Mouse (Mus musculus) T-helper 2 cell (primary cell): ENCODE data around the gene Dera.

Source experiments
- in situ Hi-C: fragments of 300-600 bp; cut with MboI, MseI; formaldehyde crosslinking; loops from one replicate; pipeline ENCODE4 v1.15.1; 2025; ENCODE audit warnings: high pct_unique_total_duplicates

Gene Dera

DNA sequence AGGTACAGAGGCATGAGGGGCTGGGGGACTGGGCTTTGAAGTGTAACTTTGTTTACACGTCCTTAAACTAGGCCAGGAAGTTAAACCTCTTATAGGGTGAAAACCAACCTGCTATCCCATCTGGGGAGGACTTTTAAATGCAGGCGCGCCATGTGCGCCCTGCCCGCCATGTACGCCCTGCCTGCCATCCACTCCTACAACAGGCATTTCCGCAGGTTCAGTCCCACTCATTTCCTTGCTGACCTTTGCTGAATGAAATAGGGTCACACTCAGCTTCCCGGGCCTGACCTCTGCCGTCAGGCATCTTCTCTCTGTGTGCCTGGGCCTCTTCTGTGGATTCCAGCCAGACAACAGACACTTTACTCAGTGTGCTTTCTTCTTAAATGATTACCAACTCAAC, 50.3 kb downstream of the Dera start:
- in situ Hi-C loops: no loop called here

DNA sequence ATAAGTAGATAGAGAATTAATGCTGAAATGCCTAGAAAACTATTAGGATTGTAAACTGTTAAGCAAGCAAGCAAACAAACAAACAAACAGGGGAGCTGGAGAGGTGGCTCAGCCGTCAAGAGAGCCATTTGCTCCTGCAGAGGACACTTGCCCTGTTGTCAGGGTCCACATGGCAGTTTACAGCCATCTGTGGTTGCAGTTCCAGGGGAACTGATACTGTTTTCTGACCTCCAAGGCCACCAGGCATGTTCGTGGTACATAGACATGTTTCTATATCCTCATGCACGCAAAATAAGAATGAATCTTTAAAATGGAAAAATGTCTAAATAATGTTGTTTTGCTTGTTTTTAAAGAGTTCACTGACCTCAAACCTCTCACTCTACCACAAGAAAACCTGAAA, 52.0 kb downstream of the Dera start:
- in situ Hi-C loops: no loop called here

DNA sequence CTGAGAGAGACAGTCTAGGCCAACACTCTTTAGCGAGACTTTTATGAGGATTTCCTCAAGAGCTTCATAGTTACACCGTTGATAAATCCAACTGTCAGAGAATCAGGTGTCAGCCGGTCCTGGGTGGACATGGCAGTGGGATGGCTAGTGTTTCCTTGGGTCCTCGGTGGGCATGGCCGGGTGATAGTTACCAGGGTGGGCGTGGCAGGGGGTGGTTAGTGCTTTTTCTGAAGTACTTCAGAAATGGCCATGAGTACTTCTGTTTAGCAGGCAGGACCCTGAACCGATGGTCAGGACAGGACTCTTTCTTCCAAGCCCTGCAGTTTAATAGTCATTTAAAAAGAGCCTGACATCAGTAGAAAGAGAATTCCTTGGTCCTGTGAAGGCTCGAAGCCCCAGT, 52.5 kb downstream of the Dera start:
- in situ Hi-C loops: no loop called here

GRCm38 (mm10) chr6:137807296-137807695, 53.0 kb downstream of the Dera start:
- in situ Hi-C loops: no loop called here

DNA sequence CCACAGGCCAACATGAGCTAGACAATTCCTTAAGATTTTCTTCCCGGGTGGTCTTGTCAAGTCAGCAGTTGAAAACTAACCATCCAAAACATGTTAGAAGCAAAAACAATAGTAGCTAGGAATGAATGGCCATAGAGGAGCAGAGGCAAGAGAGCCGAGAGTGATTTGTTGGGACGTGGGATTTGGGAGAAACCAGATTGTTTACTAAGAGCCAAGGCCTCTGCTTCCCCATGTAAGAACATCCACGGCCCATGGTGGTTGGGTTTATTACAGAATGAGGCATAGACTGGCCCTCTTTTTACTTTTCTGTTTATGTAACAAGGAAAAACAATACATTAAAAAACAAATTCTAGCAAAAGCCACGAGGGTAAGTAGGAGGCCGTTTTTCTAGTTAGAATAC, 54.4 kb downstream of the Dera start:
- in situ Hi-C loops: no loop called here

DNA sequence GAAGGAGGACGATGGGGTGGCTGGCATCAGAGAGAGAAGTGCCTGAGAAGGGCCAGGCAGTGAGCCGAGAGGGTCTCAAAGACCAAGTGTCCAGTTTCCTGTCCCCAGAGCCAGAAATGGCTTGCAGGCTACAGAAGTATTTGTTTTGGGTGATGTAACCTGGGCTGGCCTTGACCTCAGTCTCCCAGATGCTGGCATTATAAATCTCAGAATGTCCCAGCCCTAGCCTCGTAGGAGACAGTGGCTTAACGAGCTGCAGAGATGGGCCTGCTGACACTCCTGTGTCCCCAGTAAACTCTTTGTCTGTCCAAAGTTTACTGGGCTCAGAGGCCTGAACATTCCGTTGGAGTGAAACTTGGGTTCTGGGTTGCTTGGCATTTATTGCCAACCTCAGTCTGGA, 55.8 kb downstream of the Dera start:
- in situ Hi-C loops: no loop called here

GRCm38 (mm10) chr6:137814006-137814405, 59.7 kb downstream of the Dera start:
- in situ Hi-C loops: no loop called here

GRCm38 (mm10) chr6:137816508-137816907, 62.2 kb downstream of the Dera start:
- in situ Hi-C loops: no loop called here

GRCm38 (mm10) chr6:137822550-137822949, 68.2 kb downstream of the Dera start:
- in situ Hi-C loops: no loop called here

DNA sequence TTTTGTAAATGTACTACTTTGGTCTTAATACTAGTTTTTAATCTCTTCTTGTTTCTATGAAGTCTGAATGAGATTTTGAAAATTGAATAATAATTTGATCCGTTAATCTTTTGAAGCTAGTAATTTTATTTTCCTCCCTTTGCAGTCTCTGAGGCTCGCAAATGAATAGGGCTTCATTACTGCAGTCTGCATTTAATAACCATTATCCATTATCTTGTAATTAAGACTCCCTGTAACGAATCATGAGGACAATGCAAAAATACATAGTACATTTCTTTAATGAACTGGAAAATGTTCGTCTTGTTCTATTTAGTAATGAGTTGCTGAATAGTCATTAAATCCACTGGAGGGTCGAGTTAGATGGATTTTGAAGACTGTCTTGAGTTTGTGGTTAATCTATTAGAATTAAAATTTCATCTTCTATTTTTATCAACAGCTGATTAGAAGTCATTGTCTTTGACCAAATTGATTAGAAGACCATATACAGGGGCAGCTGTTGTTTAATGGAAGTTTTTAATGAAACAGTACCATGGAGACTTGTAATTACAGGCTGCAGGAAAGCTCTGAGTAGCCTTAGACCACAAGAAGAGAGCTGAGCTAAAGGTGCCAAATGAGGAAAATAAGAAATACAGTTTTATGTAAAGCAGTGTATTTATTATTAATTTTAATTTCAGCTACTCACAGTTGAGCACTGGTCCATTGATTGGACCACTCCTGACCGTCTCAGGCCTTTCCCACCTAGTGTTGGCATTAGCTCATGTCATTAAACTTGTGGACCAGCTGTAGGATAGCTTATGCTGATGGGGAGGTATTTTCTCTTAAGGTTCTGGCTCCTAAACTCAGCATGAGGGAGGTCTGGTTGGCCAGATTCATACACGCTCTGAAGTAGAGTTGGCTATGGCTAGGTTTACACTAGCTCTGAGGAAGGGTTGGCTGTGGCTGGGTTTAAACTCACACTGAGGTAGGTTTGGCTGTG, 70.0 kb downstream of the Dera start:
- in situ Hi-C loops: no loop called here

- in situ Hi-C loops: no loop called here
Measured at GRCm38 (mm10) chr6:137825022-137825613, 70.8 kb downstream of the Dera start.

DNA sequence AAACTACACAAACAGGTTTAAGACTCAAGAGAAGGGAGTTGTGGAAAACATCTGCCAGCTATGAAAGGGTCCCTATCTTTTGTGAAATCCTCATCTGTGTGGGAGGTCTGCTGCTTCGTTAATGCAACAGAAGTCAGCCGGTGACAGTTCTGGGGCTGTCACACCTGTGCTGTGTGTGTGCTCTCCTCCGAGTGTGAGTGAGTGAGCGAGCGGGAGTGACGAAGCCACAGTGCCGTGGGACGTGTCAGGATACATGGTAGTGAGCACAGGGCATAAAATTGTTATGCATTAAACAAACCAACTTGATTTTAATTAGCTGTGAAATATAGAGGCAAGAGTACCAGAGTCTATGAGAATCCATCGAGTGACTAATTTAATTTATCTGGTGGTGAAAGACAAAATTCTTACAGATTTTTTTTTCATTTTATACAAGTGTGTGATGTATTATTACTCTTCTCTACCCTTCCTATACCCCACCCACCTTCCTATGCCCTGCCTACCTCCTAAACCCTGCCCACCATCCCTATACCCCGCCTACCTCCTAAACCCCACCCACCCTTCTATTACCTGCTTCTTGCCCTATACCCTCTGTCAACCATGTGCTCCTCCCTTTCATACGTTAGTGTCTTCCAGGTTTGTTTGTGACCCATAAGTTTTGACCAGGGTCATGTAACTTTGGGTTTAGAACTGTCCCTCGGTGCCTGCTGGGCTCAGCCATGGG, 74.9 kb downstream of the Dera start:
- in situ Hi-C loops: no loop called here

GRCm38 (mm10) chr6:137836799-137837198, 82.5 kb downstream of the Dera start:
- in situ Hi-C loops: no loop called here

DNA sequence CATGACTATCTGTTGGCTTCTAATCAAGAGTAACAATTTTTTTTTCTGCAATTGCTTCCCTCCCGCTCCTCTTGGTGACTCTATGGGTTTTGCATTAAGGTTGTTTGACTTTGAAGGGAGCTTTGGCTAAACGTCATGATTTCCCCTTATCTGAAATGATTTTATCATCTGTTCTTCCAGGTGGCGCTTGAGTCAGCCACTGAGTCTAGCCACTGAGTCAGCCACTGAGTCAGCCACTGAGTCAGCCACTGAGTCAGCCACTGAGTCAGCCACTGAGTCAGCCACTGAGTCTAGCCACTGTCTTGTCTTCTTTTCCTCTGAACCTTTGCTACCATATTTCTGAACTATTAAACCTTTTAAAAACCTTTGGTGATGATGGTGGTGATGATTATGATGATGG, 89.0 kb downstream of the Dera start:
- in situ Hi-C loops: no loop called here

DNA sequence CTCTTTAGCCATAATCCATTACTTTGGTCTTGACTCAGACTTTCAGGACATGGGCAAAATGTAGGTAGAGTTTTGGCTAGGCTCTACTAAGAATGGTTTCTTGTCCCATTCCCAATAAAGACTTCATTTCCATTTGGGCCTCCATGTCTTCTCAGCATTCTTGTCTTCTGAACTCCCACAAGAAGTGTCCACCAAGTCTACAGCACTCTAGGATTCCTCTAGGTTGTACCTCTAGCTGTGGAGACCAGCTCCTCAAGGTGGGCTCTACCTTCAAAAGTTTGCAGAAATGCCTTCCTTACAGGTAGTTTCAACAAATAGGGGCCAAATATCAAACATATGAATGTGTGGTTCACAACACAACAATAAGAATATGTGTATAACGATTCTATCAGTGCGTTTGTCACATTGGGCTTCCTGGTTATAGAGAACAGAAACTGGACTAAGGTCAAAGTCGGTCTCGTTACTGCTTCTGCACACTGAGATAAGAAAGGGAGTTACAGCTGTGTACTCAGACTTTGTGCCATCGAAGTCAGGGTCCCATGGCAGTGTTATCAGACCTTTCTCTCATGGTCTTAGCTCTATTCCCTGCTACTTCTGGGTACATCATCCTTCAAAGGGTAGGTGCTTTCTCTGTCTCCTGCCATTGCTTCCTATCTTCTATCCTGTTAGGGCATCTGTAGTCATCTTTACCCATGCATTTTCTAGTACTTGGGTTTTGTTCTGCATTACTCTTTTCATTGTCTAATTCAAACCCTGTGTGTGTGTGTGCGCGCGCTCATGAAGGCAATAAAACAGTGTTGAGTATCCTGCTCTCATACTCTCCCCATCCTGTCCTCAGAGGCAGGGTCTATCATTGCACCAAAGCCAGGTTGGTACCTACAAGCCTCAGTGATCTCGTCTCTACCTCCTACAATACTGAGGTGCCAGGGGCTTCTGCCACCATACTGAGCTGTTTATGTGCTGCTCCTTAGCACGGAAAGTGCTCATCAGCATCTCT, 103.2 kb downstream of the Dera start:
- in situ Hi-C loops: no loop called here

DNA sequence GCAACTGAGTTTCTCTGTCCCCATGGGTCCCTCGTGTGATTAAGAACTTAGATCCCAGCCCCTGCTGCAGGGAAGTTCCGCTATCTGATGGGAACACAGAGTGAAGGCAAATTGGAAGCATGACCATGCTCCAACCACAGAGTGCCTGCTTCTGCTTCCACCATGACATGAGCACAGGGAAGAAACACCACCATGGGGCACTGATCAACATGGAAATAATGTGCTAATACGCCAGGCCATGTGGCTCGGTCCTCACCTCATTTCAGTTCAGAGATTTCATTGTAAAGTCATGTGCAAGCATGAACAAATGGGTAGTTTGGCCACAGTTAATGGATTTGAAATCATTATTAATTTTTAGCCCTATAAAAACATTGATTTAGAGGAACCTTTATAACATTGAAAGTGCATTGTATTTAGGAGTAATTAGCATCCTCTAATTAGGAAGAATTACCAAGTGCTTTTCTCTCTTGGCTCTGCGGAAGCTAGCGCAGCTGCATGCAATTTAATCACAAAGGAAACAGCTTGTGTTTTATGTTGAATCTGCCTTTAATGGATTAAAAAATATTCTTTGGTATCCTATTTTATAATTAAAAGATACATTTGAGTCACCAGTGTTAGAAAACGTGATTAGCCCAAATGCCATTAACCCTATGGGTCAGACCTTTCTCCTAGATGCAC, 115.7 kb downstream of the Dera start:
- in situ Hi-C loops: no loop called here

- in situ Hi-C loops: no loop called here
Measured at GRCm38 (mm10) chr6:137870667-137871066, 116.3 kb downstream of the Dera start.

DNA sequence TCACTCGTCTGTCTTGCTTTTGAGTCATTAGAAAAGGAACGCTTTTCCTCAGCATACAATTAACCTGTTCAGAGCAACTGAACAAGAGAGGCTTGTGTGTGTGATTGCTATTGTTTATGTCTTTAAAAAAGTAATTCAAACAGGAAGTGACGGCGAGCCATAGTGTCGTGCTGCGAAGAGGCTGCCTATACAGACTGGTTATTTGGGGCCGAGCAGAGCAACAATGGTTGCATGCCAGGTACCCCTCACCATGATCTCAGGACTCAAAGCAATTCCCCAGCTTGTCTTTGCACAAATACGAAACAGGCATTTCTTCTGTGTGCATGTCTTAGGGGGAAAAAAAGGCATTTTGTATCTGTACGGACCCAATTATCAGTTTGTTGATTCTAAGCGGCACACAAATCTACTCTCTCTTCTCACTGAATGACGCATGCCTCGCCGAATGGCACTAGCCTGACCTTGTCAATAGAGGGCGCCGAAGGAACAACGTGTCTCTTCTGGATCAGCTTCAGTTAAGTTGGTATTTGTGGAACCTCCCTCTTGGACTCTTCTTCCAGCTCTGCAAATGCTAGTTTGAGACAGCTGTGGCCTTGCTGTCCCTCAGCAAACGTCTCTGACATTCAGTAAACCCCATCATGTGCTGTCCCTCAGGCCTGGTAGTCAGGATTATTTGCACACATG, 117.8 kb downstream of the Dera start:
- in situ Hi-C loops: no loop called here

- in situ Hi-C loops: no loop called here
Measured at GRCm38 (mm10) chr6:137874471-137875244, 120.3 kb downstream of the Dera start.
